Mouse (Mus musculus) heart, postnatal 0 days (tissue): ENCODE results near the gene Defa2. TPM values are rescaled to one million over a fixed set of nuclear protein-coding genes. Genes with fewer than 3 reads are reported as not detected.
"Not testable (repeated sequence)": the region's sequence is repeated elsewhere in the genome, so short reads cannot be mapped to it uniquely, and the experiment has no call there.

Experiments used
- ATAC-seq: fragments of 200-750 bp; cut with Nextera tagmentation; 2 replicates; pipeline ENCODE4 v1.8.0; 2017; ENCODE audit warnings: low read depth, moderate number of reproducible peaks, moderate library complexity; ENCODE audit not compliant: insufficient read depth
- DNase-seq: peaks from one replicate; pipeline ENCODE4 v3.0.0-alpha.2; 2016; ENCODE audit warnings: low spot score
- H3K27ac ChIP-seq: fragments of 300-500 bp; sonication (generic); 2 replicates; pipeline ENCODE4 v1.5.1; 2014; ENCODE audit warnings: low read depth, mild to moderate bottlenecking
- H3K27me3 ChIP-seq: fragments of 300-500 bp; sonication (generic); 2 replicates; pipeline ENCODE4 v1.6.1; 2014; ENCODE audit warnings: low read length, mixed read lengths; ENCODE audit not compliant: control insufficient read depth, insufficient read depth
- H3K36me3 ChIP-seq: fragments of 300-500 bp; sonication (generic); replicated peaks from 2 replicates; pipeline ENCODE4 v1.6.1; 2014; ENCODE audit warnings: low read length, mixed read lengths; ENCODE audit not compliant: control insufficient read depth, insufficient read depth
- H3K4me1 ChIP-seq: fragments of 300-500 bp; sonication (generic); 2 replicates; pipeline ENCODE4 v1.6.1; 2014; ENCODE audit warnings: antibody characterized with exemption; ENCODE audit not compliant: control insufficient read depth, insufficient read depth
- H3K4me2 ChIP-seq: fragments of 300-500 bp; sonication (generic); 2 replicates; pipeline ENCODE4 v1.6.1; 2014; ENCODE audit warnings: low read depth, mild to moderate bottlenecking, low read length, moderate library complexity
- H3K4me3 ChIP-seq: fragments of 300-500 bp; sonication (generic); 2 replicates; pipeline ENCODE4 v1.5.1; 2014; ENCODE audit warnings: low read depth, low read length
- H3K9ac ChIP-seq: fragments of 300-500 bp; sonication (generic); replicated peaks from 2 replicates; pipeline ENCODE4 v1.6.1; 2014; ENCODE audit warnings: low read depth, low read length, mixed read lengths
- H3K9me3 ChIP-seq: fragments of 300-500 bp; sonication (generic); replicated peaks from 2 replicates; pipeline ENCODE4 v1.6.1; 2016; ENCODE audit warnings: low read length; ENCODE audit not compliant: control insufficient read depth
- WGBS: fragments of 180-500 bp; shearing (Covaris S2); extraction: QIAGEN DNeasy Blood & Tissue Kit; methylation state at CpG from one replicate; pipeline ENCODE4 v1.1.7; 2014; 5-methylcytosine and 5-hydroxymethylcytosine counted together
- polyA plus RNA-seq: library from polyadenylated mRNA; unstranded; fragments of >200 nt; fragmentation: Nextera tagmentation; extraction: Ambion mirVana; gene quantifications from 2 replicates; pipeline ENCODE4 v1.2.1, GENCODE M21; 2015
- total RNA-seq: library from RNA; depleted of rRNA; stranded (reverse); fragments of >200 nt; gene quantifications from 2 replicates; pipeline ENCODE4 v1.2.3, GENCODE M21; 2014; ENCODE audit warnings: low replicate concordance; rRNA removed

Defa2 gene
- total RNA-seq, result not detected in 2 replicates
- polyA plus RNA-seq, result not detected in 2 replicates

- WGBS, result no CpG with 5 or more reads among the region's 2 CpGs
- not testable (repeated sequence) for H3K9ac ChIP-seq
Measured at GRCm38 (mm10) chr8:21378215-21378614, at the start of gene Defa2. TSS of gene Defa2 (plus strand) at chr8:21378515.

GRCm38 (mm10) chr8:21391511-21391910, 13.2 kb downstream of the Defa2 start, which contains the start of gene Defa33:
TSS of gene Defa33 (plus strand) at chr8:21391811.
- H3K27me3 ChIP-seq, H3K9me3 ChIP-seq, H3K4me3 ChIP-seq, H3K27ac ChIP-seq, DNase-seq, H3K4me1 ChIP-seq, ATAC-seq, H3K9ac ChIP-seq, H3K36me3 ChIP-seq, H3K4me2 ChIP-seq: not testable (repeated sequence)
- WGBS, result no CpG with 5 or more reads among the region's 2 CpGs

More at GRCm38 (mm10) chr8:21378215-21378614, at the start of gene Defa2:
- not testable (repeated sequence) for DNase-seq, H3K4me1 ChIP-seq, H3K9me3 ChIP-seq, H3K4me2 ChIP-seq, H3K36me3 ChIP-seq, H3K4me3 ChIP-seq, ATAC-seq, H3K27me3 ChIP-seq, H3K27ac ChIP-seq

GRCm38 (mm10) chr8:21427111-21427510, 48.8 kb downstream of the Defa2 start, which contains the start of gene Defa36:
TSS of gene Defa36 (plus strand) at chr8:21427411.
- H3K27me3 ChIP-seq, H3K27ac ChIP-seq, H3K9me3 ChIP-seq, DNase-seq, H3K4me1 ChIP-seq, H3K4me3 ChIP-seq, ATAC-seq, H3K9ac ChIP-seq, H3K36me3 ChIP-seq, H3K4me2 ChIP-seq: not testable (repeated sequence)
- no CpG with 5 or more reads among the region's 1 CpGs for WGBS

Other genes starting within 250 kb of the Defa2 start
- not detected in 2 replicates for gene Defa30, start 243.9 kb upstream of the Defa2 start, total RNA-seq
- gene Defa30, start 243.9 kb upstream of the Defa2 start, polyA plus RNA-seq, result not detected in 2 replicates
- gene Defa22, start 216.2 kb upstream of the Defa2 start, total RNA-seq, result not detected in 2 replicates
- gene Defa22, start 216.2 kb upstream of the Defa2 start, polyA plus RNA-seq, result not detected in 2 replicates
- gene Defa31, start 186.9 kb upstream of the Defa2 start, total RNA-seq, result not detected in 2 replicates
- gene Defa31, start 186.9 kb upstream of the Defa2 start, polyA plus RNA-seq, result not detected in 2 replicates
- not detected in 2 replicates for gene Gm15293, start 177.0 kb upstream of the Defa2 start, total RNA-seq
- gene Gm15293, start 177.0 kb upstream of the Defa2 start, polyA plus RNA-seq, result not detected in 2 replicates
- gene Gm15292, start 128.8 kb upstream of the Defa2 start, total RNA-seq, result not detected in 2 replicates
- not detected in 2 replicates for gene Gm15292, start 128.8 kb upstream of the Defa2 start, polyA plus RNA-seq
- not detected in 2 replicates for gene Defa27, start 63.0 kb upstream of the Defa2 start, total RNA-seq
- gene Defa27, start 63.0 kb upstream of the Defa2 start, polyA plus RNA-seq, result not detected in 2 replicates
- not detected in 2 replicates for gene Defa29, start 51.5 kb upstream of the Defa2 start, total RNA-seq
- not detected in 2 replicates for gene Defa29, start 51.5 kb upstream of the Defa2 start, polyA plus RNA-seq
- gene Defa33, start 13.3 kb downstream of the Defa2 start, total RNA-seq, result not detected in 2 replicates
- gene Defa33, start 13.3 kb downstream of the Defa2 start, polyA plus RNA-seq, result not detected in 2 replicates
- gene Defa36, start 48.9 kb downstream of the Defa2 start, total RNA-seq, result not detected in 2 replicates
- gene Defa36, start 48.9 kb downstream of the Defa2 start, polyA plus RNA-seq, result not detected in 2 replicates
- not detected in 2 replicates for gene Gm7849, start 78.0 kb downstream of the Defa2 start, total RNA-seq
- gene Gm7849, start 78.0 kb downstream of the Defa2 start, polyA plus RNA-seq, result not detected in 2 replicates
- gene Defa20, start 130.7 kb downstream of the Defa2 start, total RNA-seq, result not detected in 2 replicates
- gene Defa20, start 130.7 kb downstream of the Defa2 start, polyA plus RNA-seq, result not detected in 2 replicates
- not detected in 2 replicates for gene Defa32, start 150.5 kb downstream of the Defa2 start, total RNA-seq
- gene Defa32, start 150.5 kb downstream of the Defa2 start, polyA plus RNA-seq, result not detected in 2 replicates
- gene Defa37, start 186.9 kb downstream of the Defa2 start, total RNA-seq, result not detected in 2 replicates
- not detected in 2 replicates for gene Defa37, start 186.9 kb downstream of the Defa2 start, polyA plus RNA-seq
- gene Defa28, start 204.5 kb downstream of the Defa2 start, total RNA-seq, result not detected in 2 replicates
- not detected in 2 replicates for gene Defa28, start 204.5 kb downstream of the Defa2 start, polyA plus RNA-seq
- gene Gm7861, start 216.0 kb downstream of the Defa2 start, total RNA-seq, result not detected in 2 replicates
- gene Gm7861, start 216.0 kb downstream of the Defa2 start, polyA plus RNA-seq, result not detected in 2 replicates
- gene Defa26, start 239.7 kb downstream of the Defa2 start, total RNA-seq, result not detected in 2 replicates
- not detected in 2 replicates for gene Defa26, start 239.7 kb downstream of the Defa2 start, polyA plus RNA-seq